Mouse (Mus musculus) kidney, adult 2 months (tissue): ENCODE measurements at regions not wholly inside any gene's neighbourhood (a gene's known extent, or its start where the extent isn't known, plus 50 kb on each side); places are given as distances from the start of the nearest gene placed in this dataset.

Experiments
- CTCF ChIP-seq: fragments of 200-500 bp; conservative IDR thresholded peaks from 2 replicates; pipeline ENCODE4 v1.5.1; 2011; ENCODE audit warnings: low read depth, mild to moderate bottlenecking, control low read depth, low read length, moderate library complexity, mixed read lengths; ENCODE audit not compliant: insufficient read depth, insufficient read length
- POLR2A ChIP-seq: fragments of 200-500 bp; IDR thresholded peaks from one replicate; pipeline ENCODE4 v1.6.1; 2011; ENCODE audit warnings: low read depth, low read length, control low read depth

DNA sequence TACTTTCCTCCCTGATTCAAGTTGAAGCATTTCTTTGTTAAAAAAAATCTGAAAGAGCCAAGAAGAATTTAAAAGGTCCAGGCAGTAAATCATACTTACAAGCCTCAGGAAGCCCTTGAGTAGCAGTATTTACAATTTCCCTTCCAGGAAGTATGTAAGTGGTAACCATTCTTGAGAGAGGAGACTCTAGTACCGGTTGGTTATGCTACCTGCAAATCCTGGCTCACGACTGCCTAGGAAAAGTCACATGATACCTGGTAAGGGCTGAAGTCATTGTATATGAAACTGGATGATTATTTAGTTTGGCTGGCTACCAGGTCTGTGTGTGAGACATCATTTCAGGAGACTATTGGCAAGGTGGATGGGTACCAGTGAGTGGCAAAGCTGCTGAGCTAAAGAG lies 524.0 kb upstream of the Igfbp7 start:
- TF ChIP-seq CTCF, result no peak
- TF ChIP-seq POLR2A, result no peak
